Mouse (Mus musculus): ENCODE measurements around the gene Rnf150.
A peak's percentile ranks its signal among the peaks of the same experiment; 100 is the strongest.

The Rnf150 gene

DNA sequence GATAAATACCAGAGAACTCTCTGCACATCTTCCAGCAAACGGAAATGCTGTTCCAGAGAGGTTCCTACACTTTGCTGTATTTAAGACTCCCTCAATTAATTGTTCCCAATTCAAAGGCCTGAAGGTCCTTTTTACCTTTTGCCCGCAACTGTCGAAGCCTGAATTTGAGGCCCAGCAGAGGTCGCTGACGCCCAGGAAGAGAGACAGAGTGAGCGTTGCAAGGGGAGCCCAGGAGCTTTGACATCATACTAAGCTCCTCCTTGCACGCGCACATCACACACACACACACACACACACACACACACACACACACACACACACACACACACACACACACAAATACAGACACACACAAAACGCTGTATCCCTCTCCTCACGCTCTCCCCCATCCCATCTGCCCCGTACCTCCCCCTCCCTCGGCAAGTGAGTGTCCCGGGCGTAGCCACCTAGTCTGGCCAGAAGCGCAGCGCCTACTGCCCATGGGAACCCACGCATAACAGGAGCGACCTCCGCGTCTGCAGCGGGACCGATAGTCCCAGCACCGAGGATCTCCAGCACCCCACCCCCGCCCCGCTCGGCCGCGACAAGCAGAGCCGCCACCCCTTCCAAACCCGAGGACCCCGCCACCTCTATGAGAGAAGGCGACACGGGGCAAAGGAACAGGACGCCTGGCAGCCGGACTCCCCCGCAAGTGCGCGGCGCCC, at the start of gene Rnf150:
Gene Rnf150, plus strand, starts transcription at position 316 of the 704 bp plus-strand sequence.
- DNase-seq, result peak; percentile 40 to 71

GRCm38 (mm10) chr8:82826135-82827046, 36.8 kb upstream of the Rnf150 start:
- DNase-seq, result no peak

GRCm38 (mm10) chr8:82840415-82840814, 22.7 kb upstream of the Rnf150 start:
- no peak for DNase-seq

DNA sequence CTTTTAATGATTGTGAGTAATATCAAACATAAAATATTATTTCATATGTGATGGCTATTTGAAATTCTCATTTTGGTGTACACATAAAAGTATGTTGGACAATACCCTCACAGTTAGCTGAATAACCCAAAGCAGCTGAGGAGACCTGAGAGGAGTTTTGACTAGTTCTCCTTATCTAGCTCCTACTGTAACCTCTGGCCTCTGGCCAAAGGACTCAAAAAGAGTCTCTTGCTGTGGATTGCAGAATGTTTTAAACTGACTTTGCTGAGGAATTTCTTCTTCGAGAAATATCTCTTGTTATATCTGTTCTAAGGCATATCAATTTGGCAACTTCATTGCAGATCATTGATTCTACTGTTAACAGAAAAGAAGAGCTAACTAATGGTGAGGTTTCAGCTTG, 22.2 kb upstream of the Rnf150 start:
- no peak for DNase-seq

- no peak for DNase-seq
Observed at GRCm38 (mm10) chr8:82841520-82842142, 21.5 kb upstream of the Rnf150 start.

- no peak for DNase-seq
Observed at GRCm38 (mm10) chr8:82843697-82844096, 19.5 kb upstream of the Rnf150 start.

DNA sequence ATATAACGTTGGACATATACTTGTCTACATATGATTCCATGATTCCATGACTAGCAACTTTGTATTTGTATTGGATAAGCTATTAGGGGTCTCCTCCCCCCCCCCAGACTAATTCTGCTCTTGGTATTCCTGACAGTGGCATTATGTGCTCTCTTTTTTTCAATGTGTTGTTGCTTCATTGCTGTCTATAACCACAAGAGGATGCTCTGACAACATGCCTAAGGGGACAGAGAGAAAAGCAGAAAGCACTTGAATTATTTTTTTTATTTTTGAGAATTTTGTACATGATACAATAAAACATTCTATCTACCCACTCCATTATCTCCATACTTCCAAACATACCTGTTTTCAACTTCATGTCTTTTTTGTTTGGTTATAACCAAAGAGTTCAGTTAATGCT, 18.7 kb upstream of the Rnf150 start:
- DNase-seq, result no peak

DNA sequence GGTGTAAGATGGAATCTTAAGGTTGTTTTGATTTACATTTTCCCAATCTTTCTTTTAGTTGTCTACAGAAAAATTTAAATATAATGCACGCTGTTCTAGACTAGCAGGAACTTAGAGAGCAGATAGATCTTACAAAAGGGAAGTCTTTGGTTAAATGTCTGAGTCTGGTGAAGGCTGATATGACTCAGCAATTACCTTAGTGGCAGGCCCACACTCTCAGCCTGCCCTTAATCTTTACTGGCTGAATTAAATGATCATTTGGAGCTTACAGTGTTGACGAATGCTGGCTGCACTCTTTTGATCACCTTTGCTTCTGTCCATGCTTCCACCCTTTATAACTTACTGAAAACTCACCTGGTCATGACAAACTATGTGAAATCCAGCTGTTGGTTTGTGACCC, 17.1 kb upstream of the Rnf150 start:
- no peak for DNase-seq

GRCm38 (mm10) chr8:82846730-82847129, 16.4 kb upstream of the Rnf150 start:
- DNase-seq, result no peak

GRCm38 (mm10) chr8:82858541-82859342, 4.4 kb upstream of the Rnf150 start:
- no peak for DNase-seq

DNA sequence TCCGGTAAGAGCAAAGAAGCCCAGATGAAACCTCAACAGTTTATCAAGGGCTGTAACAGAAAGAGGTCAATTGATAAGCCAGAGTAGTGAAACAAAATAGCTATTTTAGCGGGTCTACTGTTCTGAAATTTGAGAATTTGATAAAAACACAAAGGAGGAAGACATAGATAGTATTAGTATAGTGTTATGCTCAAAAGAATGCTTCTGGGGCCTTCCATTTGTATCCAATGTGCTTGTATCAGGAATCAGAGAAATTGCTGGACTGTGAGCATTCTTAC, 3.9 kb upstream of the Rnf150 start:
- DNase-seq, result no peak

DNA sequence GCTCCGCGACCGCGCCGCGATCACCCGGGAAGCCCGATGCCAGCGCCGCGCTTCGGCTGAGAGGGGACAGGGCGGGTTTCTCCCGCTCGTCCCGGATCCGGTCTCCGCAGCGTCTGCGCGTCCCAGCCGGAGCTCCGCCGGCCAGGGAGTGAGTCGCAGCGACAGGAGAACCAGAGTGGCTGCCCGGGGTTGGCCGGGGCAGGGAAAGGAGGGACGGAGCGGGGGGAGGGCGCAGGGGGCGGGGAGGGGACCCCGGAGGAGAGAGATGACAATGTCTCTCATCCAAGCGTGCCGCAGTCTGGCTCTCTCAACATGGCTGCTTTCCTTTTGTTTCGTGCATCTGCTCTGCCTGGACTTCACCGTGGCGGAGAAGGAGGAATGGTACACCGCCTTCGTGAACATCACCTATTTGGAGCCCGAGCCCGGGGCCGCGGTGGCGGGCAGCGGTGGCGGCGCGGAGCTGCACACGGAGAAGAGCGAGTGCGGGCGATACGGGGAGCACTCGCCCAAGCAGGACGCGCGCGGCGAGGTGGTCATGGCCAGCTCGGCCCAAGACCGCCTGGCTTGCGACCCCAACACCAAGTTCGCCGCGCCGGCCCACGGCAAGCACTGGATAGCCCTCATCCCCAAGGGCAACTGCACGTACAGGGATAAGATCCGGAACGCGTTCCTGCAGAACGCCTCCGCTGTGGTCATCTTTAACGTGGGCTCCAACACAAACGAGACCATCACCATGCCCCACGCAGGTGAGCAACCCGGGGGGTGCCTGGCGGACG, 777 bp downstream of the Rnf150 start:
- DNase-seq, result peak; percentile 8 to 25

DNA sequence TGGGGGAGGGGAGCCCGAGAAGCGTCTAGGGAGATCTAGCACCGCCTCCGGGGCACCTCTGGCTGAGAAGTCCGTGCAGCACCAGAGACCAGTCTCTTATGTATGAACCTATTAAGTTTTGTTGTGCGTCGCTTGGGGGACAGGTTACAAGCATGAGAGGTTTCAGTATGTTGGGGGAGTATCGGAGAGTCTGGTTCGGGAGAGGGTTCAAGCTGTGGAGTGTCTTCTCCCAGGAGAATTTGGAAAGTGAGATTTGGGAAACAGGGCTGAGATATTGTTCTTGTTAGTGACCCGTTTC, 1.3 kb downstream of the Rnf150 start:
- DNase-seq, result no peak

- no peak for DNase-seq
Observed at GRCm38 (mm10) chr8:82865239-82865638, 2.1 kb downstream of the Rnf150 start.

DNA sequence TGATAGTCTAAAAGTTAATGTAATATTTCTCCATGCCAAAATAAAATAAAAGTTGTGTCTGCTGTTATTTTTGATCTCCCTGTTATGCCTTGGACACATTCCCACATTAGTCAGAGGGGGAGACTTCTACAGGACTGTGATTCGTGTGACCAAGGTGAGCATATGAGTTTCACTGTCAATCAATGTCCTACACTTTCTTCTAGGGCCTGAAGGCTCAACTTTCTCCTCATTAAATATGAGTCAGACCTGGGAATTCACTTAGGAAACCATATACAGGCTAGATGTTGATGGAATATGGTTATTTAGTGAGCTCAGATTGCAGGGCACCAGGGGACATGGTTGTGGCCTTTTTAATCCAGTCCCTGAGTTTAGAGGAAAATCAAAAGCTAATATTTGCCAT, 3.1 kb downstream of the Rnf150 start:
- no peak for DNase-seq

DNA sequence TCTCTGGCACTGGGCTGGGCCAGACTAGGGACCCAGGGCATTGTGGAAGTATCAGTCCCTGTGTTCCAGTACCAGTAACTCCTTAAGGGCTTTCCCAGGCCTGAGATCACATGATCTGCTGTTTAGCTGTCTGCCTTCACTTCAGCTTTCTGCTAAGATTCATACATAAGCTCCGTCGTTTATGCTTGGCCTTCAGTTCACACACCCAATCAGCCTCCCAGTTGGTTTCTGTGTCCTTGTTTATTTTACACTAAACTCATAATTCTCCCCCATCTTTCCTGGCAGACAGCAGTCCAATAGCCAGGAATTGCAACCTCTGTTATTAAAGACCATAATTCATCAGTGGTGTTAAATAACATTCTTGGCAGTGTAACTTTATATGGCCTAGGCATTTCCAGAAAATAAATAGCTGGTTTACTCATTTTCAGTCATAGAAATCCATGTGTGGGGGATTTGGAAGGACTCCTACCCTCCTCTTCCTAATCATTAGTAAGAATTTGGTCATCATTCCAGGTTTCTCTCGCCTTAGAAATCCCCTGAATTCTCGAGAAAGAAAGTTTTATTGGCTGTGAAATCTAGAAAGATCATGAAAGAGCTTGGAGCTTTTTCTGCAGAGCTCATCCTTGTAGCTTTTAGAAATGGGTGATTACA, 7.8 kb downstream of the Rnf150 start:
- no peak for DNase-seq

DNA sequence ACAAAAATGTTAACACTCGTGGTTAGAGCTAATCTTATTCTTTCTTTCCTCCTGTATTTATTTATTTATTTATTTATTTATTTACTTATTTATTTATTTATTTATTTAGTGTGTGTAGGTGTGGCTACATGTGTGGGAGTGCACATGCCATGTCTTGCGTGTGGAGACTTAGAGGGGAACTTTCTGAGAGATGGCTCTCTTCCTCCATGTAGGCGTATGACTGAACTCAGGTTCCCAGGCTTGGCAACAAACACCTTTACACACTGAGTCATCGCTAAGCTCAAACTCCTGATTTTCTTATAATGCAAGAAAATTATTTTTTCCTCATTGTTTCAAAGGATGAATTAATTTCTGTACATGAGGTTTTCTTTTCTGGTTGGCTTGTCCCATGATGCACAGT, 8.8 kb downstream of the Rnf150 start:
- DNase-seq, result no peak

DNA sequence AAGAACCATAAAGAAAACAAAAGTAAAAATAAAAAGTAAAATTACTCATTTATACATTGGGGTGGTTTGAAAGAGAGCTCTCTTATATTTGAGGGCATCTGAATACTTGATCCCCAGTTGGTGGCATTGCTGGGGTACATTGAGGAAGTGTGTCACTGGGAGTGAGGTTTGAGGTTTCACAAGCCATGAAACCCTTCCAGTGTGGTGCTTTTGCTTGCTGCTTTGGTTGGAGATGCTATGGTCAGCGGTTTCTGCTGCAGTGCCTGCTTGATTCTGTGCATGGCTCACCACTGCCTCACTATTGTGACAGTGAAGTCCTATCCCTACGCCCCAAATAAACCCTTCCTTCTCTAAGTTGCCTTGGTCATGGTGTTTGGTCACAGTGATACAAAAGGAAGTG, 10.9 kb downstream of the Rnf150 start:
- no peak for DNase-seq

DNA sequence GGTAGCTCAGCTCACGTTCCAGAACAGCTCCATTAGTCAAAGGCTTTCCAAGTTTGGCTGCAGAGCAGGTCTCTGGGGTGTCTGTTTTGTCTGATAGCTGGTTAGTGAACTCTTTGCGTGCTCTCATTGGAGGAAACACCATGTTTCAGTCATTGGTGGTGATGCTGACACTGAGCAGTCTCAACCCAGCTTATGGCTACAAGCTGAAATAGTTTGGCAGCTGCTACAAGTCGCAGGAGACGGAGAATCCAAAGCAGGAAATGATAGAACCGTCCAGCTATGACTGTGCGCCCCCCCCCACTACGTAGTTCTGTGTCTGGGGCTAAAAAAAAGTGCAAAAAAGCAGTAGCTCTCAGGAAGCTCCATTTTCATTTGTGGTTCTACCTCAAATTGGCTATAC, 12.0 kb downstream of the Rnf150 start:
- DNase-seq, result no peak

GRCm38 (mm10) chr8:82884480-82884879, 21.3 kb downstream of the Rnf150 start:
- DNase-seq, result no peak

GRCm38 (mm10) chr8:82887234-82887633, 24.1 kb downstream of the Rnf150 start:
- no peak for DNase-seq
